9 mouse cellular contexts compared by ENCODE assay signal in the genomic region with DNA sequence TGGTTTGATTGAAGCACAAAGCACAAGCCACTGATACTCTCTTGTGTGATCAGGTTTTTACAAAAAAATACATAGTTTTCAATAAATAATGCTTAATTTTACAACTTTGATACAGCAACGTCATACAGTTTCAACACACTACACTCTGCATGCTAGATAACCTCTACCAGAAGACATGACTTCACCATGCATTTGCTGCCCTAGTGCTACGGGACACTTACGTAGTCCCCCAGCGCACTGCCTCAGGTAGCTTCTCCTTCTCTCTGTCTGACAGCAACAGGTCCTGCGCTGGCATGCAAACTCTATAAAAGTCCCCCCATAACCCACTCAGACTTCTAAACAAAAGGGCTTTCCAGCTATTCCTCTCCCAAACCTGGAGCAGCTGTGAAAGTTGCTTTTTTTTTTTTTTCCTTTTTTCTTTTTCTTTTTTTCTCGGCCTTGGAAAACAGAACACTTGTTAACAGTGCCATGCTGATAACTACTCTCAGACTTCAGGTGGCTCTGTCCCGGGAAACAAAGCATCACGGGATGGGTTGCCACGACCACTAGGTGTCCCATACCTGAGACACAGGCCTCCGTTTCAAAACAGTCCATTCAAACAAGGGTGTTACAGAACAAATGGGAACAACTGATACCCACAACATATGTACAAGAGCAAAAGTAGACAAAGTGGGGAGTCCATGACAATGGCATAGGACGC. TPM values are rescaled to one million over a fixed set of nuclear protein-coding genes. Genes with fewer than 3 reads are reported as not detected.
DNase-seq lines count a peak whose midpoint lies in the region; ATAC-seq lines count a peak whose summit lies in the region.
"Had no signal": no experiment of that assay in that cellular context is flagged by ENCODE, and none has a peak within 500 bp of the region (broad histone marks: within the 10 kb centered on the region; RNA-seq: fewer than 3 reads in every experiment).

No protein-coding gene starts in this region.

- H3K27ac ChIP-seq in hindbrain, embryonic 11.5 days (ENCODE audit: low read depth, low read length): no peak overlapping the region
- peak overlapping the region; percentile 98 for H3K27ac ChIP-seq in midbrain, embryonic 14.5 days (replicated peaks; ENCODE audit: low read depth, low read length)

- H3K36me3 ChIP-seq in hindbrain, embryonic 11.5 days (ENCODE audit: control insufficient read depth, insufficient read depth, low read length): 0 out of 2 replicates have a peak, but pooled peaks cover 4% of the 10 kb centered on the region
- peaks cover 41% of the 10 kb centered on the region for H3K36me3 ChIP-seq in midbrain, embryonic 14.5 days (ENCODE audit: control insufficient read depth, insufficient read depth, low read length)

- H3K4me1 ChIP-seq in hindbrain, embryonic 11.5 days (replicated peaks; ENCODE audit: control insufficient read depth, insufficient read depth, low read length): peaks cover 2% of the 10 kb centered on the region; the same call in 1 of the 2 replicates
- peaks cover 26% of the 10 kb centered on the region for H3K4me1 ChIP-seq in midbrain, embryonic 14.5 days (ENCODE audit: control insufficient read depth, insufficient read depth, low read length)

- H3K9me3 ChIP-seq in hindbrain, embryonic 11.5 days (ENCODE audit: control insufficient read depth, low read length): no peaks in the 10 kb centered on the region
- H3K9me3 ChIP-seq in midbrain, embryonic 14.5 days (ENCODE audit: control insufficient read depth, low read length): no peaks in the 10 kb centered on the region

- DNase-seq in cerebellum, postnatal 14 days: peak; percentile 33 to 38
- DNase-seq in cerebellum, adult 8-10 months: no peak
- DNase-seq in embryo, embryonic 11 days: peak; percentile 32
- DNase-seq in hindbrain, embryonic 11.5 days (ENCODE audit: low spot score): peak; percentile 44
- peak; percentile 68 for DNase-seq in midbrain, embryonic 14.5 days
- DNase-seq in retina, postnatal 1 day: no peak
- no peak for DNase-seq in adrenal gland, postnatal 10 days
- no peak for DNase-seq in adrenal gland, adult (ENCODE audit: inconsistent age in 2 of 2, low spot score in 1 of 2)
- DNase-seq: lung, postnatal 10 days had no signal

- 0 out of 2 replicates have a peak, but pooled peaks have one; percentile 40 for ATAC-seq in hindbrain, embryonic 11.5 days (ENCODE audit: low FRiP score)
- ATAC-seq in midbrain, embryonic 14.5 days (ENCODE audit: low FRiP score, low TSS enrichment): no peak

- peak overlapping the region; percentile 42 for H3K4me2 ChIP-seq in hindbrain, embryonic 11.5 days (replicated peaks; ENCODE audit: low read depth, low read length)
- peak overlapping the region; percentile 95 for H3K4me2 ChIP-seq in midbrain, embryonic 14.5 days (ENCODE audit: low read length)

- 65% methylated on average over 11 of the region's 11 CpGs for WGBS in hindbrain, embryonic 11.5 days
- WGBS in midbrain, embryonic 14.5 days: 36% methylated on average over 11 of the region's 11 CpGs

- H3K27me3 ChIP-seq in hindbrain, embryonic 11.5 days (ENCODE audit: control insufficient read depth, insufficient read depth, low read length): no peaks in the 10 kb centered on the region
- H3K27me3 ChIP-seq in midbrain, embryonic 14.5 days (ENCODE audit: control insufficient read depth, insufficient read depth, low read length): no peaks in the 10 kb centered on the region

- peak overlapping the region; percentile 100 for H3K4me3 ChIP-seq in hindbrain, embryonic 11.5 days (ENCODE audit: low read depth, low read length)
- peak overlapping the region; percentile 100 for H3K4me3 ChIP-seq in midbrain, embryonic 14.5 days (replicated peaks; ENCODE audit: low read depth, low read length)

- H3K9ac ChIP-seq in hindbrain, embryonic 11.5 days (ENCODE audit: low read depth, low read length): no peak overlapping the region
- H3K9ac ChIP-seq in midbrain, embryonic 14.5 days (replicated peaks; ENCODE audit: low read length): peak overlapping the region; percentile 100

RNA-seq across cellular contexts. Expression of gene Sox11, which starts 6.9 kb away (rescaled TPM):
- polyA plus RNA-seq in hindbrain, embryonic 11.5 days (2014; fragmentation: Nextera tagmentation; extraction: Ambion mirVana): 728 and 786 TPM in 2 replicates
- polyA plus RNA-seq in midbrain, embryonic 14.5 days (2014; fragmentation: Nextera tagmentation; extraction: Ambion mirVana): 615 and 827 TPM in 2 replicates
- total RNA-seq in adrenal gland, postnatal 10 days (2021): 1 to 10 TPM; 1.4 to 1.9 TPM

Comparison
In these comparisons a context has a peak if more than half of its experiments do, and no peak if none do; other contexts are left out.
1. DNase-seq: peak in cerebellum, postnatal 14 days (2 of 2), embryo, embryonic 11 days (single experiment), hindbrain, embryonic 11.5 days (single experiment) and midbrain, embryonic 14.5 days (single experiment); none in cerebellum, adult 8-10 months (single experiment), retina, postnatal 1 day (single experiment), adrenal gland, postnatal 10 days (single experiment) and adrenal gland, adult (0 of 2).